Mouse (Mus musculus): Measurements from ENCODE around the gene Ctnnd1. TPM values are rescaled to one million over a fixed set of nuclear protein-coding genes. Genes with fewer than 3 reads are reported as not detected.

The Ctnnd1 gene
- total and polyA plus RNA-seq, 3 experiments, result 11.5 to 31.6 TPM; not detected in 1

- TF ChIP-seq MAFK (IDR thresholded peaks at IDR 0.05; ENCODE audit: borderline replicate concordance, low read depth, low read length) (no peak), MAZ (IDR thresholded peaks at IDR 0.05; ENCODE audit: low read depth, low read length) (peak; percentile 86; the same call in 1 of the 2 replicates)
Observed at GRCm38 (mm10) chr2:84670569-84670933, 20.0 kb upstream of the Ctnnd1 start, which contains the start of gene Selenoh (continued).

GRCm38 (mm10) chr2:84669828-84670568, 19.4 kb upstream of the Ctnnd1 start:
- H3K4me1 ChIP-seq (ENCODE audit: control insufficient read depth in 1 of 2, insufficient read depth in 2 of 2, low read length in 2 of 2), result peaks cover 0 to 6% of the 10 kb centered on the region in 2 experiments; a peak in 1 of 4 replicates
- H3K9ac ChIP-seq (ENCODE audit: control insufficient read depth, low read depth, low read length, poor library complexity, severe bottlenecking), result peak overlapping the region; percentile 62
- TF ChIP-seq USF2 (IDR thresholded peaks at IDR 0.05; ENCODE audit: borderline replicate concordance in 1 of 2, insufficient read depth in 1 of 2, low read depth in 1 of 2, low read length in 2 of 2) (no peak), TBP (IDR thresholded peaks at IDR 0.05; ENCODE audit: low read depth, low read length) (no peak), POLR2AphosphoS2 (IDR thresholded peaks at IDR 0.05; ENCODE audit: low read length) (no peak), MEF2A (IDR thresholded peaks at IDR 0.05; ENCODE audit: extremely low read depth, insufficient replicate concordance, low read depth, low read length, poor library complexity, severe bottlenecking) (no peak), TCF12 (IDR thresholded peaks at IDR 0.05; ENCODE audit: low read depth, low read length) (no peak), POLR2A (IDR thresholded peaks at IDR 0.05; ENCODE audit: control insufficient read depth in 1 of 2, insufficient read depth in 1 of 2, low read depth in 1 of 2, low read length in 2 of 2, poor library complexity in 1 of 2) (no peak; a peak in 1 of 4 replicates)
- peak overlapping the region; percentile 61 to 83 for H3K4me3 ChIP-seq (ENCODE audit: control insufficient read depth in 1 of 2, insufficient read depth in 1 of 2, low read depth in 2 of 2, low read length in 2 of 2)
- no peak for DNase-seq (ENCODE audit: low read depth, low spot score)
- H3K79me2 ChIP-seq (ENCODE audit: control insufficient read depth, insufficient read depth, low read length, poor library complexity), result peaks cover 11% of the 10 kb centered on the region
- H3K9me3 ChIP-seq (replicated peaks; ENCODE audit: insufficient read depth, low read length), result no peaks in the 10 kb centered on the region
- H3K36me3 ChIP-seq (ENCODE audit: control insufficient read depth in 1 of 2, insufficient read depth in 2 of 2, low read length in 2 of 2), result peaks cover 0 to 13% of the 10 kb centered on the region in 2 experiments; a peak in 2 of 4 replicates
- H3K27me3 ChIP-seq (ENCODE audit: control insufficient read depth in 1 of 2, insufficient read depth in 2 of 2, low read length in 2 of 2), result no peaks in the 10 kb centered on the region
- H3K27ac ChIP-seq (ENCODE audit: control insufficient read depth, low read depth, low read length), result peak overlapping the region; percentile 14

GRCm38 (mm10) chr2:84666081-84666480, 15.5 kb upstream of the Ctnnd1 start:
- H3K9ac ChIP-seq (ENCODE audit: control insufficient read depth, low read depth, low read length, poor library complexity, severe bottlenecking), result no peak overlapping the region
- peaks cover 11% of the 10 kb centered on the region for H3K79me2 ChIP-seq (ENCODE audit: control insufficient read depth, insufficient read depth, low read length, poor library complexity)
- TF ChIP-seq MXI1 (IDR thresholded peaks at IDR 0.05; ENCODE audit: low read depth, low read length), result no peak
- no peak for TF ChIP-seq CTCF (IDR thresholded peaks at IDR 0.05 in 2 of 3, conservative IDR thresholded peaks at IDR 0.05 in 1 of 3; ENCODE audit: control insufficient read depth in 1 of 3, insufficient read depth in 1 of 3, low read depth in 2 of 3, low read length in 3 of 3, poor library complexity in 1 of 3, severe bottlenecking in 1 of 3)
- no peak for TF ChIP-seq CHD1 (IDR thresholded peaks at IDR 0.05; ENCODE audit: low read depth, low read length)
- H3K9me3 ChIP-seq (replicated peaks; ENCODE audit: insufficient read depth, low read length), result no peaks in the 10 kb centered on the region
- DNase-seq (ENCODE audit: low read depth, low spot score), result no peak
- H3K4me3 ChIP-seq (ENCODE audit: control insufficient read depth in 1 of 2, insufficient read depth in 1 of 2, low read depth in 2 of 2, low read length in 2 of 2), result no peak overlapping the region
- no peak overlapping the region for H3K27ac ChIP-seq (ENCODE audit: control insufficient read depth, low read depth, low read length)
- peaks cover 0 to 6% of the 10 kb centered on the region in 2 experiments; a peak in 1 of 4 replicates for H3K4me1 ChIP-seq (ENCODE audit: control insufficient read depth in 1 of 2, insufficient read depth in 2 of 2, low read length in 2 of 2)
- H3K36me3 ChIP-seq (ENCODE audit: control insufficient read depth in 1 of 2, insufficient read depth in 2 of 2, low read length in 2 of 2), result peaks cover 0 to 12% of the 10 kb centered on the region in 2 experiments; a peak in 2 of 4 replicates
- no peaks in the 10 kb centered on the region for H3K27me3 ChIP-seq (ENCODE audit: control insufficient read depth in 1 of 2, insufficient read depth in 2 of 2, low read length in 2 of 2)
